Mouse (Mus musculus): ENCODE results near the gene Enkur. TPM values are rescaled to one million over a fixed set of nuclear protein-coding genes. Genes with fewer than 3 reads are reported as not detected.
"Not testable (repeated sequence)": the region's sequence is repeated elsewhere in the genome, so short reads cannot be mapped to it uniquely, and the experiment has no call there.

Enkur gene
- total RNA-seq (2021), result 1 to 10 TPM; 4.1 to 5.3 TPM
- long read RNA-seq, experiment 1, result 0 reads
- long read RNA-seq, experiment 2, partial matches to known transcripts, result 0 of 1 reads
- long read RNA-seq, experiment 2, other reads (novel, unspliced or antisense), result 0 of 1 reads

GRCm38 (mm10) chr2:21204912-21205830 is at the start of gene Enkur, which contains the start of gene Thnsl1:
Gene Enkur, minus strand, starts transcription at chr2:21205365.
Gene Thnsl1, plus strand, starts transcription at chr2:21205724.
- DNase-seq, result peak; percentile 99

- DNase-seq, result no peak
These were observed 49.1 kb upstream of the Enkur start for GRCm38 (mm10) chr2:21254308-21254707.

GRCm38 (mm10) chr2:21253644-21254043 is 48.5 kb upstream of the Enkur start:
- no peak for DNase-seq

- no peak for DNase-seq
These were observed 40.4 kb upstream of the Enkur start for GRCm38 (mm10) chr2:21245477-21246102.

DNA sequence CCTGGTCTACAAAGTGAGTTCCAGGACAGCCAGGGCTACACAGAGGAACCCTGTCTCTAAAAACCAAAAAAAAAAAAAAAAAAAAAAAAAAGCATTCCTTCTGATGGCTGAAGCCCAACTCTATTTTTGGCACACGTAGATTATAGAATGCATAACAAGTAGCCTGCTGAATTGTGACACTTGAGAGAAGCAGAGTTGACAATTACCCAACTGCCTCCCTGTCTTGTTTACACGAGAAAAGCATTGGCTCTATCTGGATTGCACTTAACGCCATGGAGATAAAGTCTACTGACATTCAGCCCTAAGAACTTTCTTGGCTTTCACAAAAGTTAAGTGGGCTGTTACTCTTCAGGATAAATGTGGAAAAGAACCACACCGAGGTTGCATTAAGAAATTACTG is 39.8 kb upstream of the Enkur start:
- no peak for DNase-seq

- DNase-seq, result not testable (repeated sequence)
These were observed 38.9 kb upstream of the Enkur start for GRCm38 (mm10) chr2:21244104-21244503.

GRCm38 (mm10) chr2:21236846-21237245 is 31.7 kb upstream of the Enkur start:
- no peak for DNase-seq

DNA sequence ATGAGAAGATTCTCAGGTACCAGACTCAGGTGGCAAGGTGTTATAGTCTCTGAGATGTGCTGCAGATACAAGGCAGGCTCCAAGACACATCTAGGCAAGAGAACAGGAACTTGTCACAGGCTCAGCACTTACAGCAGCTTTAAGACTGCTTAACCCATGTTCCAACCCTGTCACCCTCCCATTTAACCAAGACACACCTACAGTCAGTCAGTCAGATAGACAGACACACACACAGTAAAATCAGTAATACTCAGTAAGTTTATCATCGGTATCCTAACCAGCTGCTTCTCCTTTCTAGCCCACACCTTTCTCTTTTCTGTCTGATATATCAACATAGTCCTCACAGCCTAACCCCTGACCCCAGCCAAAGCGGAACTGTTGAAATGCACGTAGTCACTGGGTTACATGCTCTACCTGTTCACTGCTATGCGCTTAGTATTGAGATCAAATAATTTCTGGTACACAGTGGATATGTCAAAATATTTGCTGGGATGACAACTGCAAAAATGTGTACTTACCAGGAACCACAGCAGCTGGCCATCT is 30.8 kb upstream of the Enkur start:
- DNase-seq, result no peak

GRCm38 (mm10) chr2:21234871-21235648 is 29.9 kb upstream of the Enkur start:
- no peak for DNase-seq

DNA sequence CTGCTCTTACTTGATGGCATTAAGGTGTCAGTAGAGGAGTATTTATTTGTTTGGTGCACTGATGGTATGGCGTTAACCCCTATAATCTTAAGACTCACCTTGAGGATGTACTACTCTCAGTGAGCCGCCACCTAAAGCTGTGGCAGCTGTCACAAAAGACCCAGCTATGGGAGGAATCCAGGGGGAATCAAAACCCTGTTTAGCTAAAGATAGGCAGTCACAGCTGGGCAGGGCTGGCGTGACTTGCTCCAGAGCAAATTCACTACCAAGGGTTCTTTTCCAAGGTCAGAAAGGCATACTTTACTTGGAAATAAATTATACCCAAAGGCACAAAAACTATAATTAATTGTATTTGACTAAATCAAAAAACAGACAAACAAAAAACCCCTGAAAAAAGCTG is 26.0 kb upstream of the Enkur start:
- no peak for DNase-seq

DNA sequence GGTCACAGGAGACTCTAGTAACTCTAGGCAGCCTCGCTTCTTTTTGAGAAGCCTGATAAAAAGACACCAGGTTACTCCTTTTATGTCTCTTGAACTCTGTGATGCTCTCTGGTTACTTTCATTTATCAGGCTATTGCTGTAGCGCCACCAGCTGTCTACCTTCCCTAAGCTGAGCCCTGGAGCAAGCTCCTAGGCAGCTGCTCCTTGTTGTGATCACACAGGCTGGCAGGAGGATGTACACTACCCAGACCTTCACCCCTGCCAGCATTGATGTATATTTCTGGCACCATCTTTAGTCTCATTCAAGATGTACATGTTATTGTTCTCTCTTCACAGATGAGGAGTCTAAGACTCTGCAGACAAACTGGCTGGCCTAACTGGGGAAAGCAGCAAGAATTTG is 25.1 kb upstream of the Enkur start:
- DNase-seq, result no peak

DNA sequence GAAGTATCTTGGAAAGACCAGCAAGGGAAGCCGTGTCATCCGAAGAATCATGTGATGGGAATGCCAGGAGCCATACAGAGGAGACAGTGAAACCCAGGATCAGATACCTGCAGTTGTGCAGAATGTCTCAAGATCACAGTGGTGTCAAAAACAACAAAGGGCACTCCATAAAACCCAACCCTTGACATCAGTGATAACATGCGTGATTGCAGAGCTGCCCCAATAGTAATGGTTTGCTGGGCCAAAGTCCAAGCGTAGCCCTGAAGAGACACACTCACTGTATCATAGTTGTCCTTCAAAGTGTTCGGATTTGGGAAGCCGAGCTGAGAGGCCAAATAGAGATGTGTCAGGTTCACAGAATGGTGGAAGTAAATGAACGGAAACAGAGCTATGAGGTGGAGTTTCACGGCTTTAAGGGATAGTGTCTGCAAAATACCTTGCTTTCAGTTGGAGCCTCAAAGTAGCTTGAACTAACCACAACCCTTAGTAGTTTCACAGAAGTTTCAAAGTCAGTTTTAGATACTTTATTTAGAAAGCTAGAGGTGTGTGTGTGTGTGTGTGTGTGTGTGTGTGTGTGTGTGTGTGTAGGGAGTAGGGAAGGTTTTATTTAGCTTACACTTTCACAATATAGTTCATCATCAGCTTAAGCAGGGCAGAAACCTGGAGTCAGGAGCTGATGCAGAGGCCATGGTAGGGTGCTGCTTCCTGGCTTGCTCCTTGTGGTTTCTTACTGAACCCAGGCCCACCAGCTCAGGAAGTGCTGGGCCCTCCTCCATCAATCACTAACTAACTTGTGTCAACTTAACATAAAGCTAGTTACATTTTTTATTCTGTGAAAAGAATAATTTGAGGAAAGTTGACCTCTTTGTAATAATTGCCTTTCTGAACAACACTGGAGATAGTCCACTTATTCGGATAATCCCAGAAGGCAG is 17.6 kb upstream of the Enkur start:
- no peak for DNase-seq

- DNase-seq, result no peak
These were observed 10.1 kb upstream of the Enkur start for GRCm38 (mm10) chr2:21215284-21215683.

- no peak for DNase-seq
These were observed 9.2 kb upstream of the Enkur start for GRCm38 (mm10) chr2:21214322-21214721.

DNA sequence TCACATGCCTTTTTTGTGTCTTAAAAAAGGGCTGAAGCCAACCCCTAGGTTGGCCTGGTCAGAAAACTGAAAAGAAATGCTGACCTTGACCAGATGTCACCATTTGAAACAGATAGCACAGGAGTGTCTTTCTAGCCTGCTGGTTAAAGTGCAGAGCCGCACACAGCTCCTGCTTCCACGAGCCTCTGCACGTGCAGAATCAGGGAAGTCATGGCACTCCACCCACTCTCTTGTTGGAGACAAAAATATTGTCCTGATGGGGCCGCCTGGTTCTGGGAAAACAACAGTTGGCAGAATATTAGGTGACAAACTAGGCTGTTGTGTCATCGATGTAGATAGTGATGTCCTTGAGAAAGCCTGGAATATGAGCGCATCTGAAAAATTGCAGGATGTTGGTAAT is 6.2 kb upstream of the Enkur start:
- DNase-seq, result no peak

DNA sequence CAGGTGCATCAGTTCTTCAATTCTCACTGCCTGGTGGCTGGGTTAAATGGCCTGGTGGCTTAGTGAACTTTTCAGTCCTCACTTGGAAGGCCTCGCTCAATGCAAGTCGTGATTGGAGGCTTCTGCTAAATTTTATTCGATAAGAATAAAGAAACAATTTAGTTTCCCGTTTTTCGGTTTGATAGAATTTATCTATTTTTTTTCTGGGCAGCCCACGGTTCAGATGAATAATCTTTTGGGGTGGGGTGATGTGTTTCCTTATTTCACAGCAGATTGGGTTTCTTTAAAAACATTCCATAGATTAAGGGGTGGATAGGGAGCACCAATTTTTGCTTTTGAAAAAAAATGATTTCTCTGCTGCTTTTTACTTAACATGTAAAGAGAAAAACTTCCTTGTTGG is 1.1 kb upstream of the Enkur start:
- DNase-seq, result no peak

DNA sequence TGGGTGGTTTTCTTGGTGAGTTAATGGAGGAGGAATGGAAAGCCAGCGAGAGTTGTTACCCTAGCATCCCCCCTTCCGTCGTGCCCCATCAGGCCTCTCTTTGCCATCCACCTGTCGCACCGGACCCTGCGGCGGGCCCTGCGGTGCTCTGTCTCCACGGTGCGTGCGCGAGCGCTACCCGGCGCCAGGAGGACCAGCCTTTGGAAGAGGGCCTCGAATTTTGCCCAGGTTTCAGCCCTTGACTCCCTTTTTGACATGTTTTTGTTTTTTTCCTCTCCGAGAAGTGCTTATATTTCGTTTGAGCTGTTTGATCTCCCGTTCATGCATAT is 630 bp upstream of the Enkur start:
- no peak for DNase-seq

GRCm38 (mm10) chr2:21202754-21203153 is 2.4 kb downstream of the Enkur start:
- no peak for DNase-seq

GRCm38 (mm10) chr2:21199051-21199450 is 6.1 kb downstream of the Enkur start:
- DNase-seq, result no peak

DNA sequence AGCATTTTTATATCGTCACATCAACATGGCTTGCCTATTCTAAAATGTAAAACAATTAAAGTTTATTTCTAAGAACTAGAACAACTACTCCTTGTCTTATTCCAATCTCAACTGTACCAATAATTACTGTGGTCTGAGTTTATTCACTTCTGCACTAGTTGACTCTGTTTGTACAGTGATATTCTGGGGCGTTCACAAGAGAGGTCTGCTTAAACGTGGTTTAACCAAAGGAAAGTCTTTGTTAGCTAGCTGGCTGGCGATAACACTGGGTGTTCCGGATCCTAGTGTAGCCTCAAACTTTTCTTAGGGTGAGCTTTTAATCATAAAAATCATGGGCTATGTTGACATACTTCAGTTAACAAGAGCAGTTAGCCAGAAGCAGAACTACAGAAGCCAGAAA is 9.9 kb downstream of the Enkur start:
- no peak for DNase-seq

DNA sequence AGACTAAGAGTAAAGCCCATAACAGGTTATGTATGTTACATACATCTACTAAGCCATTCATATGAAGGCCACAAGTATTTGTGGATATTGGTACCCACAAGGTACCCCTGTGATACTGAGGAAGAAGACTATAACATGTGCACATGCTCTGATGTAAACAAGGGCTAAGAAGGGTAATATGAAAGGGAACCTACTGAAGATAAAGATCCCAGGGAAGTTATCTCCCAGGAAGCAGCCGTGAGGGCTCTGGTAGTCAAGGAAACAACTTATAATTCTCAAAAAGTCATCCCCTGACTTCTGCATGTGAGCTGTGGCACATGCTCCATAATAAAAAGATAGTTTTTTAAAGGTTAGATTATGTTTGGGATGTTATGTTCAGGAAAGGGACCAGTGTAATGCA is 13.9 kb downstream of the Enkur start:
- no peak for DNase-seq
